Mouse (Mus musculus) ES-E14 (cell line): Measurements from ENCODE around the gene Blm. TPM values are rescaled to one million over a fixed set of nuclear protein-coding genes. Genes with fewer than 3 reads are reported as not detected.

Source experiments
- DNase-seq: peaks from one replicate; pipeline ENCODE4 v3.0.0-alpha.2; 2013; ENCODE audit warnings: low read depth, low spot score
- H3K27ac ChIP-seq: 2 replicates; pipeline ENCODE4 v1.5.1; 2012; ENCODE audit warnings: low read depth, mild to moderate bottlenecking, low read length, moderate library complexity, mixed read lengths; ENCODE audit not compliant: poor library complexity, insufficient read depth, severe bottlenecking
- H3K36me3 ChIP-seq: 2 replicates; pipeline ENCODE4 v1.6.1; 2012; ENCODE audit warnings: mild to moderate bottlenecking, low read length, moderate library complexity, mixed read lengths; ENCODE audit not compliant: control insufficient read depth, poor library complexity, insufficient read depth, severe bottlenecking
- H3K4me1 ChIP-seq, 2 experiments: fragments of 150-350 bp in 1 of 2; sonication (generic) in 1 of 2; 2 replicates each; pipeline ENCODE4 v1.6.1; 2012; ENCODE audit warnings: low read length in 2 of 2, mild to moderate bottlenecking in 1 of 2, mixed read lengths in 1 of 2; ENCODE audit not compliant: control insufficient read depth in 2 of 2, insufficient read depth in 2 of 2, poor library complexity in 1 of 2
- H3K4me3 ChIP-seq, 2 experiments: fragments of 150-350 bp in 1 of 2; sonication (generic) in 1 of 2; 2 replicates each; pipeline ENCODE4 v1.5.1; 2012; ENCODE audit warnings: low read length in 2 of 2, low read depth in 1 of 2, mild to moderate bottlenecking in 1 of 2, mixed read lengths in 1 of 2; ENCODE audit not compliant: insufficient read depth in 1 of 2, poor library complexity in 1 of 2, severe bottlenecking in 1 of 2
- H3K9ac ChIP-seq: 2 replicates; pipeline ENCODE4 v1.6.1; 2012; ENCODE audit warnings: low read depth, mild to moderate bottlenecking, low read length, mixed read lengths; ENCODE audit not compliant: poor library complexity, insufficient read depth, severe bottlenecking
- H3K9me3 ChIP-seq: fragments of 150-350 bp; sonication (generic); 2 replicates; pipeline ENCODE4 v1.6.1; 2012; ENCODE audit warnings: low read depth, mild to moderate bottlenecking, low read length; ENCODE audit not compliant: control insufficient read depth, insufficient read depth
- CHD2 ChIP-seq: IDR thresholded peaks from 2 replicates; pipeline ENCODE4 v1.6.1; 2014; ENCODE audit warnings: mild to moderate bottlenecking, low read depth, low read length, inconsistent platforms
- HCFC1 ChIP-seq: IDR thresholded peaks from 2 replicates; pipeline ENCODE4 v1.6.1; 2012; ENCODE audit warnings: low read length, inconsistent platforms, borderline replicate concordance; ENCODE audit not compliant: insufficient read depth
- MAFK ChIP-seq: IDR thresholded peaks from 2 replicates; pipeline ENCODE4 v1.6.1; 2014; ENCODE audit warnings: mild to moderate bottlenecking, low read depth, low read length, inconsistent platforms; ENCODE audit not compliant: insufficient read depth
- ZC3H11A ChIP-seq: IDR thresholded peaks from 2 replicates; pipeline ENCODE4 v1.6.1; 2012; ENCODE audit warnings: low read depth, mild to moderate bottlenecking, inconsistent platforms, low read length, borderline replicate concordance
- ZNF384 ChIP-seq: IDR thresholded peaks from 2 replicates; pipeline ENCODE4 v1.6.1; 2012; ENCODE audit warnings: low read depth, low read length, inconsistent platforms
- in situ Hi-C, 2 experiments: fragments of 600-800 bp; cut with MboI; formaldehyde crosslinking; loops; one replicate each; pipeline ENCODE4 v1.15.1; 2025; ENCODE audit warnings: low sequenced_read_pairs in 2 of 2, inconsistent platforms in 1 of 2; ENCODE audit not compliant: unreplicated experiment in 2 of 2
- total RNA-seq: library from RNA; depleted of rRNA; stranded (reverse); fragments of 300-350 nt; gene quantifications from 2 replicates; pipeline ENCODE4 v1.2.3, GENCODE M21; 2012

The Blm gene
- total RNA-seq, 1 experiment, result 29.9 TPM

DNA sequence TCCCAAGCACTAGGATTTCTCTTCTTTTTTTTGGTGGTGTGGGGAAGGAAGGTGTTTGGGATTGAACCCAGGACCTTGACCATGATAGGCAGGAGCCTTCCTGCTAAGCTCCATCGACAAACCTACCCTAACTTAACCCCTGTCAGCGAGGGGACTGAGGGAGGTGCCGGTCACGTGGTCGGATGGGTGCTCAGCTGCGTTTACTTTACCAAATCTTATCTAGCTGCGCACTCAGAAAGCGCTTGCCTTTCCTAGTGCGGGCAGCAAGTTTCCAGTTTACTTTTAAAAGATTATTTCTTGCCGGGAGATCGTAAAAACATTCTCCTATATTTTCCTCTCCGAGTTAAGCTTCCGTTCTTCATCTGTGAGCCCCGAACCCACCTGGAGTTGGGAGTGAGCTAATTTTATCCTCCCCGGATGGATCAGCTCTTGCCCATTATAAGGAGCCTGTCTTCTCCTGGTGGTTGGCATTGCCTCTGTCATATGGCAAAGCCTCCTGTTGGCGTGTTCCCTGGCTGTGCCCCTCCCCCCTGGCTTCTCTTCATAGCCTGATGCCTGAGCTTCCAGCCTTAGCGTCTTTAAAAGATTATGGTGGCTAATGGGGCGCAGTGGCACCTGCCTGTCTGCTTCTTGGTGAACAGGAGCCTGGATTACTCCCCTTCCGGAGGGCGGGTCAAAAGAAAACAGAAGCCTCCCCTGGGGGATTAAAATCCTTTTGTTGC is 112.0 kb downstream of the Blm start:
- H3K9ac ChIP-seq, result no peak overlapping the region
- TF ChIP-seq MAFK, result no peak
- no peak for TF ChIP-seq ZC3H11A
- no peak for TF ChIP-seq CHD2
- no peak for TF ChIP-seq HCFC1
- TF ChIP-seq ZNF384, result no peak
- no peak overlapping the region; a peak in 1 of 4 replicates for H3K4me3 ChIP-seq
- DNase-seq, result no peak
- peaks cover 0 to 4% of the 10 kb centered on the region in 2 experiments; a peak in 1 of 4 replicates for H3K4me1 ChIP-seq
- no peaks in the 10 kb centered on the region for H3K9me3 ChIP-seq
- no peak overlapping the region for H3K27ac ChIP-seq
- in situ Hi-C loops, result no loop called here
- no peaks in the 10 kb centered on the region for H3K36me3 ChIP-seq

DNA sequence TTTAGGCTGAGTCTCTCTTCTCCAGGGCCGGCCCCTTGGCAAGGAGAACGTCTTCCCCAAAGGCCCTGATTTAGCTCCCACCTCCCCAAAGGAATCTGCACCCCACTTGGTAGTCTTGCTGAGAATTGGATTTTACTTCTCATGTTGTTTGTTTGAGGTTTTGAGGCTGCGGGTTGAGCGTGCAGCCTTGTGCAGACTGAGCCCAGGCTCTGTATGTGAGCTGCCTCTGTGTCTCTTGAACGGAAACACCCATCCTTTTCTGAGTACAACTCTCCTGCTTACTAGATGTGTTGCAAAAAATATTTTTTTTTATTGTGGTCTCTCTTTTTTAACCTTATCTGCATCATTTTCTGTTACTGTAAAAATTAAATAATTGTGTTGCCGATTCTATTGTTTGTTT is 113.3 kb downstream of the Blm start:
- in situ Hi-C loops, result no loop called here

DNA sequence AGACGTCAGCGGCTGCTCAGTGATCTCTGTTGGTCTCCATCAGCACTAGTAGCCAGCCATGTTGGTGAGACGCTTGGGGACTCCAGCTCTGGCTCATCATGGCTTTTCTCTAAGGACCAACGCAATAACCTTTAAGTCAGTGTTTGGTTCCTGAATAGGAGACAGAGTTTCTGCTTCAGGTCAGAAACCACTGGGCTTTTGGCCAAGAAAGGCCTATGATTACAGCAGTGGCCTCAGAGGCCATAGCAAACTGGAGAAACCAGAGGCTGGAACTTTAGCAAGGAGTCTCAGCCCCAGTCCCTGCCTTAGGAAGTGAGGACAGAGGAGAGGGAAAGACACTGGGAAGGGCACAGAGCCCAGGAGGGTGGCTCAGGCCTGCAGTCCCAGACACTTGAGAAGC is 114.3 kb downstream of the Blm start:
- no peaks in the 10 kb centered on the region for H3K9me3 ChIP-seq
- H3K9ac ChIP-seq, result no peak overlapping the region
- no peak for DNase-seq
- in situ Hi-C loops, result no loop called here
- no peaks in the 10 kb centered on the region for H3K36me3 ChIP-seq
- no peak overlapping the region for H3K4me3 ChIP-seq
- H3K4me1 ChIP-seq, result peaks cover 0 to 4% of the 10 kb centered on the region in 2 experiments; a peak in 1 of 4 replicates
- H3K27ac ChIP-seq, result no peak overlapping the region
- TF ChIP-seq ZC3H11A (no peak), HCFC1 (no peak), CHD2 (no peak), ZNF384 (no peak), MAFK (no peak)

More for the DNA sequence above, 113.3 kb downstream of the Blm start:
- no peak overlapping the region for H3K9ac ChIP-seq
- H3K36me3 ChIP-seq, result no peaks in the 10 kb centered on the region
- DNase-seq, result no peak
- no peak overlapping the region for H3K4me3 ChIP-seq
- peaks cover 0 to 4% of the 10 kb centered on the region in 2 experiments; a peak in 1 of 4 replicates for H3K4me1 ChIP-seq
- no peaks in the 10 kb centered on the region for H3K9me3 ChIP-seq
- H3K27ac ChIP-seq, result no peak overlapping the region
- TF ChIP-seq CHD2 (no peak), HCFC1 (no peak), ZNF384 (no peak), MAFK (no peak), ZC3H11A (no peak)

DNA sequence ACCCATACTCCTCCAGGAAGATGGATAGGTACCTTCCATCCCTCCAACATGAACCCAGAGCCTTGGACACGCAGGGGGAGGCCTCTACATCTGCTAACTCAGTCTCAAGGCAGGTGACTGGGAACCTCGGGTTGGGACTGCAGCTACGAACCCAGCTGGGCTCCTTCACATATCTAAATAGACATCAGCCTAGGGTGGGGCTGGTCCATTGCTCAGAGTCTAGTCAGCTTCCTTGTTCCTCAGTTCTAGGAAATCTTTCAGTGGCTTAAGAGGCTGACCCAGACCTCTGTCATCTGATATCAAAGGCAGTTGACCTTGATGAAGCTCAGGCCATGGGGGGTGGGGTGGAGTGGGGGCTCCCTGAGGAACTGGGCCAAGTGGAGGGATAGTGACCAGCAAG is 115.6 kb downstream of the Blm start:
- DNase-seq, result no peak
- Histone ChIP-seq H3K4me3 (no peak overlapping the region), H3K36me3 (no peaks in the 10 kb centered on the region), H3K4me1 (peaks cover 0 to 4% of the 10 kb centered on the region in 2 experiments; a peak in 1 of 4 replicates), H3K27ac (no peak overlapping the region), H3K9ac (no peak overlapping the region), H3K9me3 (no peaks in the 10 kb centered on the region)
- TF ChIP-seq ZC3H11A (no peak), HCFC1 (no peak), MAFK (no peak), CHD2 (no peak), ZNF384 (no peak)
- in situ Hi-C loops, result no loop called here

DNA sequence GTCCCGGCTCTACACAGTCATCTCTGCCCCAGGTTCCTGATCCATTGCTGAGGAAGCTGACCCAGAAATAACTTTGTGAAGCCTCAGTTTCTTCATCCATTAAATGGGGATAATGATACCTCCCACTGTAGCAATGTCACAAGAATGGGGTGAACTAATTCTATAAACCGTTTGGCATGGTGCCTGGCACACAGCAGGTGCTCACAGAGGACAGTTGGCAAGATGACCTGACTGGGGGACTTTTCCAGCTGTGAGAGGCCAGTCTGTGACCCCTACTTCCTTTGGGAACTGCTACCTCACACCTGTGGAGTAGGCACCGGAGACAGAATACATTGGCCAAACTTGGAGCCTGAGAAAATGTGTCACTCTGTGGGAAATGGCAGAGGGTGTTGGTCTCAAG is 116.9 kb downstream of the Blm start:
- DNase-seq, result no peak
- H3K9ac ChIP-seq, result no peak overlapping the region
- no peak overlapping the region for H3K27ac ChIP-seq
- TF ChIP-seq HCFC1 (no peak), ZC3H11A (no peak), ZNF384 (no peak), CHD2 (no peak), MAFK (no peak)
- H3K36me3 ChIP-seq, result no peaks in the 10 kb centered on the region
- in situ Hi-C loops, result no loop called here
- no peak overlapping the region for H3K4me3 ChIP-seq
- H3K9me3 ChIP-seq, result no peaks in the 10 kb centered on the region
- H3K4me1 ChIP-seq, result peaks cover 0 to 4% of the 10 kb centered on the region in 2 experiments; a peak in 1 of 4 replicates
